Mouse (Mus musculus) heart, embryonic 10.5 days (tissue): ENCODE measurements around the gene Fut4. TPM values are rescaled to one million over a fixed set of nuclear protein-coding genes. Genes with fewer than 3 reads are reported as not detected.
"Not testable (repeated sequence)": the region's sequence is repeated elsewhere in the genome, so short reads cannot be mapped to it uniquely, and the experiment has no call there.

ENCODE experiments used
- DNase-seq: peaks from one replicate; pipeline ENCODE4 v3.0.0-alpha.2; 2017; ENCODE audit warnings: low spot score
- H3K27ac ChIP-seq: fragments of 300-500 bp; sonication (generic); 2 replicates; pipeline ENCODE4 v1.5.1; 2016; ENCODE audit warnings: mild to moderate bottlenecking
- H3K27me3 ChIP-seq: fragments of 300-500 bp; sonication (generic); 2 replicates; pipeline ENCODE4 v1.6.1; 2016; ENCODE audit warnings: mild to moderate bottlenecking; ENCODE audit not compliant: poor library complexity, insufficient read depth, severe bottlenecking
- H3K36me3 ChIP-seq: fragments of 300-500 bp; sonication (generic); 2 replicates; pipeline ENCODE4 v1.6.1; 2016; ENCODE audit warnings: mild to moderate bottlenecking, moderate library complexity
- H3K4me1 ChIP-seq: fragments of 300-500 bp; sonication (generic); 2 replicates; pipeline ENCODE4 v1.6.1; 2016; ENCODE audit warnings: mild to moderate bottlenecking
- H3K4me3 ChIP-seq: fragments of 300-500 bp; sonication (generic); 2 replicates; pipeline ENCODE4 v1.5.1; 2016; ENCODE audit warnings: mild to moderate bottlenecking, moderate library complexity
- H3K9me3 ChIP-seq: fragments of 300-500 bp; sonication (generic); 2 replicates; pipeline ENCODE4 v1.6.1; 2016; ENCODE audit warnings: mild to moderate bottlenecking, moderate library complexity
- WGBS: fragments of 180-500 bp; shearing (Covaris S2); methylation state at CpG from one replicate; pipeline ENCODE4 v1.1.7; 2016; 5-methylcytosine and 5-hydroxymethylcytosine counted together
- polyA plus RNA-seq: library from polyadenylated mRNA; unstranded; fragments of >200 nt; fragmentation: Nextera tagmentation; extraction: Ambion mirVana; gene quantifications from 2 replicates; pipeline ENCODE4 v1.2.1, GENCODE M21; 2016

The Fut4 gene
- polyA plus RNA-seq, 1 experiment from 2014 or later: 4.0 TPM

GRCm38 (mm10) chr9:14717689-14718331, 34.4 kb downstream of the Fut4 start:
- no peak for DNase-seq
- H3K4me1 ChIP-seq: peaks cover 4% of the 10 kb centered on the region
- H3K36me3 ChIP-seq: no peaks in the 10 kb centered on the region
- H3K9me3 ChIP-seq: no peaks in the 10 kb centered on the region
- H3K27me3 ChIP-seq: no peaks in the 10 kb centered on the region; the same call in 1 of the 2 replicates
- no peak overlapping the region for H3K4me3 ChIP-seq
- 46% methylated on average over 14 of the region's 14 CpGs for WGBS
- no peak overlapping the region for H3K27ac ChIP-seq

- no peak for DNase-seq
- H3K9me3 ChIP-seq: no peaks in the 10 kb centered on the region
- no peaks in the 10 kb centered on the region for H3K27me3 ChIP-seq
- no peak overlapping the region for H3K27ac ChIP-seq
- WGBS: 95% methylated on average over 15 of the region's 15 CpGs
- no peaks in the 10 kb centered on the region for H3K36me3 ChIP-seq
- no peak overlapping the region for H3K4me3 ChIP-seq
- H3K4me1 ChIP-seq: peaks cover 4% of the 10 kb centered on the region
Measured at GRCm38 (mm10) chr9:14715258-14715657, 36.9 kb downstream of the Fut4 start.

- Histone ChIP-seq H3K4me3 (no peak overlapping the region), H3K4me1 (peaks cover 1% of the 10 kb centered on the region; the same call in 1 of the 2 replicates), H3K27ac (no peak overlapping the region), H3K36me3 (no peaks in the 10 kb centered on the region), H3K9me3 (no peaks in the 10 kb centered on the region), H3K27me3 (no peaks in the 10 kb centered on the region)
- no peak for DNase-seq
- WGBS: 79% methylated on average over 3 of the region's 3 CpGs
Measured at GRCm38 (mm10) chr9:14710910-14711309, 41.3 kb downstream of the Fut4 start.

GRCm38 (mm10) chr9:14705321-14706162, 46.7 kb downstream of the Fut4 start:
- peaks cover 7% of the 10 kb centered on the region for H3K4me1 ChIP-seq
- H3K9me3 ChIP-seq: no peaks in the 10 kb centered on the region
- no peak for DNase-seq
- H3K27me3 ChIP-seq: no peaks in the 10 kb centered on the region
- no peaks in the 10 kb centered on the region for H3K36me3 ChIP-seq
- no peak overlapping the region; the same call in 1 of the 2 replicates for H3K27ac ChIP-seq
- no peak overlapping the region for H3K4me3 ChIP-seq
- WGBS: 69% methylated on average over 13 of the region's 13 CpGs

GRCm38 (mm10) chr9:14700795-14701194, 51.4 kb downstream of the Fut4 start:
- H3K27ac ChIP-seq, H3K9me3 ChIP-seq, DNase-seq, H3K27me3 ChIP-seq, H3K4me1 ChIP-seq, H3K4me3 ChIP-seq, H3K36me3 ChIP-seq: not testable (repeated sequence)
- WGBS: 78% methylated on average over 1 of the region's 1 CpGs

- H3K36me3 ChIP-seq: no peaks in the 10 kb centered on the region
- H3K4me3 ChIP-seq: no peak overlapping the region
- no peaks in the 10 kb centered on the region for H3K27me3 ChIP-seq
- 45% methylated on average over 7 of the region's 7 CpGs for WGBS
- no peaks in the 10 kb centered on the region for H3K9me3 ChIP-seq
- H3K27ac ChIP-seq: no peak overlapping the region
- DNase-seq: no peak
- H3K4me1 ChIP-seq: no peaks in the 10 kb centered on the region
Measured at GRCm38 (mm10) chr9:14699288-14699640, 52.9 kb downstream of the Fut4 start.

GRCm38 (mm10) chr9:14698582-14699287, 53.5 kb downstream of the Fut4 start:
- Histone ChIP-seq H3K27ac (no peak overlapping the region), H3K27me3 (no peaks in the 10 kb centered on the region), H3K9me3 (no peaks in the 10 kb centered on the region), H3K4me3 (no peak overlapping the region), H3K36me3 (no peaks in the 10 kb centered on the region), H3K4me1 (no peaks in the 10 kb centered on the region)
- peak; percentile 92 for DNase-seq
- 51% methylated on average over 12 of the region's 12 CpGs for WGBS

Other genes with a start within 250 kb of the Fut4 start
- gene Amotl1, start 107.3 kb downstream of the Fut4 start, polyA plus RNA-seq: 16.8 and 18.6 TPM in 2 replicates
- gene Piwil4, start 11.7 kb downstream of the Fut4 start, polyA plus RNA-seq: not detected in 2 replicates
- gene 1700012B09Rik, start 18.6 kb upstream of the Fut4 start, polyA plus RNA-seq: not detected in 2 replicates
- 25.5 and 27.5 TPM in 2 replicates for gene Mre11a, start 32.3 kb upstream of the Fut4 start, polyA plus RNA-seq
- 32.1 and 39.3 TPM in 2 replicates for gene Ankrd49, start 32.5 kb upstream of the Fut4 start, polyA plus RNA-seq
- gene Gpr83, start 107.8 kb upstream of the Fut4 start, polyA plus RNA-seq: not detected in 2 replicates
- gene Izumo1r, start 151.6 kb upstream of the Fut4 start, polyA plus RNA-seq: 0.10 TPM in 1 of 2 replicates, not detected in the other